Mouse (Mus musculus) limb, embryonic 13.5 days (tissue): ENCODE results near the gene Tead1. TPM values are rescaled to one million over a fixed set of nuclear protein-coding genes. Genes with fewer than 3 reads are reported as not detected.
"Not testable (repeated sequence)": the region's sequence is repeated elsewhere in the genome, so short reads cannot be mapped to it uniquely, and the experiment has no call there.

Experiments used
- ATAC-seq: fragments of 200-750 bp; cut with Nextera tagmentation; 2 replicates; pipeline ENCODE4 v1.8.0; 2017; ENCODE audit warnings: low read depth, moderate number of reproducible peaks, moderate TSS enrichment; ENCODE audit not compliant: low FRiP score
- H3K27ac ChIP-seq: fragments of 300-500 bp; sonication (generic); 2 replicates; pipeline ENCODE4 v1.5.1; 2015; ENCODE audit warnings: inconsistent platforms, mild to moderate bottlenecking, moderate library complexity
- H3K27me3 ChIP-seq: fragments of 300-500 bp; sonication (generic); 2 replicates; pipeline ENCODE4 v1.6.1; 2015; ENCODE audit warnings: mild to moderate bottlenecking, inconsistent platforms
- H3K36me3 ChIP-seq: fragments of 300-500 bp; sonication (generic); 2 replicates; pipeline ENCODE4 v1.6.1; 2015; ENCODE audit warnings: inconsistent platforms, mild to moderate bottlenecking, moderate library complexity
- H3K4me1 ChIP-seq: fragments of 300-500 bp; sonication (generic); 2 replicates; pipeline ENCODE4 v1.6.1; 2015; ENCODE audit warnings: inconsistent platforms
- H3K4me2 ChIP-seq: fragments of 300-500 bp; sonication (generic); replicated peaks from 2 replicates; pipeline ENCODE4 v1.6.1; 2015; ENCODE audit warnings: inconsistent platforms, mild to moderate bottlenecking, moderate library complexity
- H3K4me3 ChIP-seq: fragments of 300-500 bp; sonication (generic); 2 replicates; pipeline ENCODE4 v1.5.1; 2015; ENCODE audit warnings: moderate library complexity, mild to moderate bottlenecking, inconsistent platforms
- H3K9ac ChIP-seq: fragments of 300-500 bp; sonication (generic); 2 replicates; pipeline ENCODE4 v1.6.1; 2015; ENCODE audit warnings: mild to moderate bottlenecking, inconsistent platforms
- H3K9me3 ChIP-seq: fragments of 300-500 bp; sonication (generic); 2 replicates; pipeline ENCODE4 v1.6.1; 2016; ENCODE audit warnings: inconsistent platforms
- WGBS: fragments of 180-500 bp; shearing (Covaris S2); methylation state at CpG from one replicate; pipeline ENCODE4 v1.1.7; 2015; 5-methylcytosine and 5-hydroxymethylcytosine counted together
- polyA plus RNA-seq: library from polyadenylated mRNA; unstranded; fragments of >200 nt; fragmentation: Nextera tagmentation; extraction: Ambion mirVana; gene quantifications from 2 replicates; pipeline ENCODE4 v1.2.1, GENCODE M21; 2015

Tead1 gene
- polyA plus RNA-seq, 1 experiment from 2014 or later = 30.8 TPM

GRCm38 (mm10) chr7:112918279-112918991 is 239.3 kb downstream of the Tead1 start:
- Histone ChIP-seq H3K4me3 (no peak overlapping the region), H3K4me2 (no peak overlapping the region), H3K9me3 (no peaks in the 10 kb centered on the region), H3K36me3 (no peaks in the 10 kb centered on the region), H3K27ac (no peak overlapping the region), H3K9ac (no peak overlapping the region), H3K27me3 (no peaks in the 10 kb centered on the region; the same call in 1 of the 2 replicates), H3K4me1 (peaks cover 4% of the 10 kb centered on the region; the same call in 1 of the 2 replicates)
- WGBS = 66% methylated on average over 22 of the region's 22 CpGs
- ATAC-seq = no peak

- H3K4me2 ChIP-seq = no peak overlapping the region
- H3K27ac ChIP-seq = no peak overlapping the region
- H3K4me1 ChIP-seq = peaks cover 4% of the 10 kb centered on the region; the same call in 1 of the 2 replicates
- H3K9ac ChIP-seq = no peak overlapping the region
- no peaks in the 10 kb centered on the region for H3K36me3 ChIP-seq
- 3% methylated on average over 4 of the region's 4 CpGs for WGBS
- ATAC-seq = no peak
- H3K9me3 ChIP-seq = no peaks in the 10 kb centered on the region
- no peaks in the 10 kb centered on the region; the same call in 1 of the 2 replicates for H3K27me3 ChIP-seq
- H3K4me3 ChIP-seq = no peak overlapping the region
Measured at GRCm38 (mm10) chr7:112919845-112920244, 240.7 kb downstream of the Tead1 start.

DNA sequence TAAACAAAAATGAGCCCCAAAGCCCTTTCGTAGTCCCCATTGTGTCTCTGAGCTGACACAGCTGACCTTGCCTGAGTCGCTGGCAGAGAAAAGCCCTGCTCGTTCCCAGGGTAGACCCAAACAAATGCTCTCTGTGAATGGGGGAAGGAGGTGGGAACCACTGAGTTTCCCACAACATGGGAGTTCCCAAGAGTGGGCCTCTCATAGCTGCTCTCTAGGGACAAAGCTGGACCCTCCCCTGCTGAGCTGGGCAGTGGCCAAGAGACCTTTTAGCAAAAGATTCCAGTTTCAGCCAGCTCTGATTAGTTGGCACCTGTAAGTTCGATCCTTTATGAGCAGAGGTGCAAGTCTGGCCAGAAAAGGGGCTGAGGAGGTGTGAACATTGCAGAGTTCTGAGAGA is 243.7 kb downstream of the Tead1 start:
- H3K4me1 ChIP-seq = peaks cover 4% of the 10 kb centered on the region; the same call in 1 of the 2 replicates
- H3K27me3 ChIP-seq = no peaks in the 10 kb centered on the region; the same call in 1 of the 2 replicates
- H3K4me2 ChIP-seq = no peak overlapping the region
- WGBS = 64% methylated on average over 4 of the region's 4 CpGs
- no peak for ATAC-seq
- no peak overlapping the region for H3K4me3 ChIP-seq
- no peaks in the 10 kb centered on the region for H3K9me3 ChIP-seq
- no peak overlapping the region for H3K9ac ChIP-seq
- H3K27ac ChIP-seq = no peak overlapping the region
- no peaks in the 10 kb centered on the region for H3K36me3 ChIP-seq

DNA sequence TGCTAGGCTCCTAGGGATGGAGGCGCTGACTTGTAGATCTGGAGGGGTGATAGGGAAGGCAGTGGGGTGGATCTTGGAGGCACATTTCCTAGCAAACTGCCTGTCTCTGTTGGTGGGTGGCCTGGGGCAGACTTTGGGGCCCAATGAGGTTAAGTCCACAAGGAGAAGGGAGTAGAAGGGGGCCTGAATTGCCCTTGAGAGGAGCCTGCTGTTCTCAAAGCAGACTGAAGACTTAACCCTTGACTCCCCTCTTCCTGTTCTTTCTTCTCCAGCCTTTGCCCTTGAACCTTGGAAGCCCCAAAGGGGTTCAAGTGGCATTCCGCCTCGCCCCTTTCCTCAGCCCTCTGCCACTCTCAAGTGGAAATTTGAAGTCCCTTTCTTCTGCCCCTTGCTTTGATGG is 244.6 kb downstream of the Tead1 start:
- Histone ChIP-seq H3K4me1 (peaks cover 4% of the 10 kb centered on the region; the same call in 1 of the 2 replicates), H3K9ac (no peak overlapping the region), H3K4me2 (no peak overlapping the region), H3K27ac (no peak overlapping the region), H3K9me3 (no peaks in the 10 kb centered on the region), H3K27me3 (no peaks in the 10 kb centered on the region), H3K4me3 (no peak overlapping the region), H3K36me3 (no peaks in the 10 kb centered on the region)
- ATAC-seq = no peak
- 66% methylated on average over 3 of the region's 3 CpGs for WGBS

DNA sequence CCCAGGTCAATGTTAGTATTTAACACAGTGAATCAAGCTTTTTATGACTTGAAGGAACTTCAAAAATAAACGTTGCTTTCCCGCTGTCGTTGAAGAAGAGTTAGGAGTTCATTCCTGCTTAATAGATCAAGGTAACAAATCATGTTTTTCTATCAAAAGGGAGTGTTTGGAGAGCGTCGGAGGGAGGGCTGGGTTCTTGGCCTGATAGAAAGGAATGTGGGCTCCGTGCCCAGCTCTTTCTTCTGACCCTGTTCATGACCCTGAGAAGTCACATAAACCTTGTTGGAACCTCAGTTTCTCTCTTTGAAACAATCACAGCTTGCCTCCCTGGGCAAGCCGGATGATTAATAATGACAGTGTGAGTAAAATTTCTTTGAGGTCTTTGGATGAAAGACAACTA is 251.6 kb downstream of the Tead1 start:
- Histone ChIP-seq H3K4me1 (peaks cover 5% of the 10 kb centered on the region), H3K9me3 (no peaks in the 10 kb centered on the region), H3K27me3 (no peaks in the 10 kb centered on the region), H3K36me3 (no peaks in the 10 kb centered on the region), H3K9ac (no peak overlapping the region), H3K4me2 (no peak overlapping the region), H3K27ac (no peak overlapping the region), H3K4me3 (no peak overlapping the region)
- 26% methylated on average over 7 of the region's 7 CpGs for WGBS
- ATAC-seq = no peak

- not testable (repeated sequence) for H3K27ac ChIP-seq, H3K4me2 ChIP-seq, H3K9ac ChIP-seq, H3K27me3 ChIP-seq, ATAC-seq, H3K36me3 ChIP-seq, H3K4me1 ChIP-seq, H3K4me3 ChIP-seq, H3K9me3 ChIP-seq
- WGBS = 82% methylated on average over 5 of the region's 5 CpGs
Measured at GRCm38 (mm10) chr7:112935876-112936275, 256.8 kb downstream of the Tead1 start.

GRCm38 (mm10) chr7:112937089-112937488 is 258.0 kb downstream of the Tead1 start:
- Histone ChIP-seq H3K4me1 (no peaks in the 10 kb centered on the region), H3K27me3 (no peaks in the 10 kb centered on the region), H3K9ac (no peak overlapping the region), H3K36me3 (no peaks in the 10 kb centered on the region), H3K27ac (no peak overlapping the region), H3K4me3 (no peak overlapping the region), H3K9me3 (no peaks in the 10 kb centered on the region), H3K4me2 (no peak overlapping the region)
- WGBS = 89% methylated on average over 8 of the region's 8 CpGs
- ATAC-seq = no peak

GRCm38 (mm10) chr7:112938959-112939358 is 259.8 kb downstream of the Tead1 start:
- Histone ChIP-seq H3K27me3 (no peaks in the 10 kb centered on the region), H3K4me1 (no peaks in the 10 kb centered on the region), H3K4me2 (no peak overlapping the region), H3K9ac (no peak overlapping the region), H3K27ac (no peak overlapping the region), H3K36me3 (no peaks in the 10 kb centered on the region), H3K9me3 (no peaks in the 10 kb centered on the region), H3K4me3 (no peak overlapping the region)
- WGBS = 20% methylated on average over 5 of the region's 5 CpGs
- ATAC-seq = no peak

GRCm38 (mm10) chr7:112942567-112942966 is 263.4 kb downstream of the Tead1 start:
- H3K27ac ChIP-seq = no peak overlapping the region
- WGBS = 65% methylated on average over 5 of the region's 5 CpGs
- peaks cover 4% of the 10 kb centered on the region; the same call in 1 of the 2 replicates for H3K4me1 ChIP-seq
- no peaks in the 10 kb centered on the region for H3K27me3 ChIP-seq
- no peak overlapping the region for H3K9ac ChIP-seq
- H3K4me2 ChIP-seq = no peak overlapping the region
- H3K36me3 ChIP-seq = no peaks in the 10 kb centered on the region
- H3K9me3 ChIP-seq = no peaks in the 10 kb centered on the region
- ATAC-seq = no peak
- no peak overlapping the region for H3K4me3 ChIP-seq

- Histone ChIP-seq H3K4me1 (peaks cover 4% of the 10 kb centered on the region; the same call in 1 of the 2 replicates), H3K4me2 (no peak overlapping the region), H3K9ac (no peak overlapping the region), H3K36me3 (no peaks in the 10 kb centered on the region), H3K27me3 (no peaks in the 10 kb centered on the region), H3K9me3 (no peaks in the 10 kb centered on the region), H3K27ac (no peak overlapping the region), H3K4me3 (no peak overlapping the region)
- no peak for ATAC-seq
- whole genome bisulfite sequencing = 82% methylated on average over 1 of the region's 1 CpGs
Measured at GRCm38 (mm10) chr7:112943056-112943455, 263.9 kb downstream of the Tead1 start.

- Histone ChIP-seq H3K9ac (no peak overlapping the region), H3K4me2 (no peak overlapping the region), H3K36me3 (no peaks in the 10 kb centered on the region), H3K27ac (no peak overlapping the region), H3K4me3 (no peak overlapping the region), H3K27me3 (0 out of 2 replicates have a peak, but pooled peaks cover 3% of the 10 kb centered on the region), H3K4me1 (peaks cover 4% of the 10 kb centered on the region), H3K9me3 (no peaks in the 10 kb centered on the region)
- ATAC-seq = no peak
- 35% methylated on average over 6 of the region's 6 CpGs for WGBS
Measured at GRCm38 (mm10) chr7:112946706-112947105, 267.6 kb downstream of the Tead1 start.

DNA sequence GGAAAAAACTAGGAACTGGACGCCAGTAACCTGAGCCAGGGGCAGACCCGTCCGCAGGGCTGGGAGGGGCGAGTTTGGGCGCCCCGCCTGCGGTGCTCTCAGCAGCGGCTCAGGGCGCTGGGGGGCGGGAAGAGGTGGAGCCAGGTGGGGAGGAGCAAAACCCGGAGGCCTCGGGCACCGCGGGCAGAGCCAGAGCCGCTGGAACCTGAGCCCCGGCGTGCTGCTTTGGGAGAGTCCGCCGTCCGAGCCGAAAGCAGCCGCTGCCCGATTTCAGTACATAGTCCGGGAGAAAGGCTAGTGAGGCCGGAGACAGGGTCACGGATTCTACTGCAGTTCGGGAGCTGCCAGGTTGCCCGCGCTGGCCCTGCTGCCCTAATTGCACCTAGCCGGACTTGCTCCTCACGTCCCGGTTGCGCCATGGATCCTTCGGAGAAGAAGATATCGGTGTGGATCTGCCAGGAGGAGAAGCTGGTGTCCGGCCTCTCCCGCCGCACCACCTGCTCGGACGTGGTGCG is 274.7 kb downstream of the Tead1 start, which contains the start of gene Rassf10:
Gene Rassf10, plus strand, starts transcription at position 186 of the 515 bp plus-strand sequence.
- Histone ChIP-seq H3K27me3 (peaks cover 53% of the 10 kb centered on the region), H3K4me1 (peaks cover 30% of the 10 kb centered on the region), H3K36me3 (no peaks in the 10 kb centered on the region), H3K9ac (peak within 1 kb of the TSS; percentile 63), H3K4me2 (peak within 1 kb of the TSS; percentile 91), H3K27ac (no peak within 1 kb of the TSS), H3K4me3 (peak within 1 kb of the TSS; percentile 53), H3K9me3 (no peaks in the 10 kb centered on the region)
- 1% methylated on average over 41 of the region's 41 CpGs for WGBS
- peak; percentile 91 for ATAC-seq
